Mouse (Mus musculus) adrenal gland, adult 8-10 months (tissue): ENCODE results near the gene Sort1. TPM values are rescaled to one million over a fixed set of nuclear protein-coding genes. Genes with fewer than 3 reads are reported as not detected.

Source experiments
- DNase-seq: peaks from one replicate; pipeline ENCODE4 v3.0.0; 2022
- total RNA-seq, 4 experiments: library from RNA; stranded (reverse); gene quantifications; 2 replicates each; pipeline ENCODE4 v1.2.4; 2022

Sort1 gene
- total RNA-seq, 4 experiments from 2014 or later: 25.9 to 67.1 (median 40.9) TPM

DNA sequence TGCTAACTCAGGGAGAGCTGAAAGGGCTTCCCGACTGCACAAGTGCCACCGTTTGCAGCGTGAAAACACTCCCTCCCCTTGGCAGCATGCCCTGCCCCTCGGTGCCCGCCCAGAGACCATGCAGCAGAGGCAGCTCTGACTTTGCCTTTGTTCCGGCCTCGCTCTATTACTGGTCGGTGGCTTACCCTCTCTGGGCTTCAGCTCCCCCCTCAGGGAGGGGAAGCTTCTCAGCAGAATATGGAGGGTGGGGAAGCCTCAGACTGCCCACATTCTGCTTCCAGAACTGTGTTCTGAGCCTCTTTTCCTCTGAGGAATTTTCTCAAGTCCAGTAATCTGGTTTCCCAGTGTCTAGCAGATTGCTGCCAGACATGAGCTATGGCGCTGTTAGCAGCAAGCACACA lies 44.6 kb downstream of the Sort1 start:
- peak; percentile 38 for DNase-seq

GRCm38 (mm10) chr3:108330812-108331211 lies 46.9 kb downstream of the Sort1 start:
- DNase-seq: no peak

DNA sequence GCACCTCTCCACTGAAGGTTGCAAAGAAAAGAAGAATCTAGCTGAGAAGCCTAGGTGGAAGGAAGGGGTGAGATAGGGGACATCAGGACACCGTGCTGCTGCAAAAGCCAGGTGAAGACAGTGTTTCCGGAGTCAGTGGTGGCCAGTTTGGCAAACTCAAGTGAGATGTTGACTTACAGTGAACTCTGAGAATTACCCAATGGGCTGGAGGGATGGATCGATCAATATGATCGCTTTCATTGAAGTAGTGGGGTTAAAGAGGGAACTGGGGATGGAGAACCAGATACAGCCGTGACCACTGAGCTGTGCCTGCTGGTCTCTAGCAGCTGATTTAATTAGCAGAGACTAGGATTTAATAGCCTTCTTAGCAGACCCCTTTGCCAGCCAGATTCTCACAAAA lies 53.0 kb downstream of the Sort1 start:
- DNase-seq: no peak

- DNase-seq: no peak
These were observed 57.2 kb downstream of the Sort1 start for GRCm38 (mm10) chr3:108341040-108341439.

GRCm38 (mm10) chr3:108342185-108342584 lies 58.3 kb downstream of the Sort1 start:
- DNase-seq: no peak

- no peak for DNase-seq
These were observed 62.0 kb downstream of the Sort1 start for GRCm38 (mm10) chr3:108345855-108346254.

DNA sequence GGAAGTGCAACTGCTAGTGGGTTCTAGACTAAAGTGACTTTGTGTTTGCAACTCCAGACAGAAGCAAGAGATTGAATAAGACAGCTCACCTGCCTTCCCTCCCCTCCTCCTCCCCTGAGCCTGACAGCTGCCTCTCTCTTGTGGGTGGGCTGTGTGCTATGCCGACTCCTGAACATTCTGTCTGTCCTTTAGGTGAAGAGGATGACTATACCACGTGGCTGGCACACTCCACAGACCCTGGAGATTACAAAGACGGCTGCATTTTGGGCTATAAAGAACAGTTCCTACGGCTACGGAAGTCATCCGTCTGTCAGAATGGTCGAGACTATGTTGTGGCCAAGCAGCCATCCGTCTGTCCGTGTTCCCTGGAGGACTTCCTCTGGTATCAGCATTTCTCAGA lies 64.5 kb downstream of the Sort1 start:
- DNase-seq: no peak

DNA sequence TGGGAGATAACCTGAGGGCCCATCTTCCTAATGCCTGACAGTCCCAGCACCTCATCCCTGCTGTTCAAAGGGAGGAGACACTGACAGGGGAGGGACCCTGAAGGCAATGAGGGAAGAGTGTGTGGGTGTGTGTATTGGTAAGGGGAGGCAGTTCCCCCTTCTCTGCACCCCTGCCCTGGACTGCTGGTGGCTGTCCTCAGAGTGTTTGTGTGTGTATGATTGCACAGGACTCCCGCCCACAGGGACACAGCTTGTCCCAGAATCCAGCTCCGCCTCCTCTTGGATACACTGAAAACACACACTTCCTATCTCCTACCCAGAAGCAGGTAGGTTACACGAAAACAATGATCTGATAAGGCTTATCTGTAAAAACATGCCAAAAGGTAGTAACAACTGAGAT lies 71.4 kb downstream of the Sort1 start:
- DNase-seq: no peak

GRCm38 (mm10) chr3:108357051-108357450 lies 73.2 kb downstream of the Sort1 start:
- no peak for DNase-seq

DNA sequence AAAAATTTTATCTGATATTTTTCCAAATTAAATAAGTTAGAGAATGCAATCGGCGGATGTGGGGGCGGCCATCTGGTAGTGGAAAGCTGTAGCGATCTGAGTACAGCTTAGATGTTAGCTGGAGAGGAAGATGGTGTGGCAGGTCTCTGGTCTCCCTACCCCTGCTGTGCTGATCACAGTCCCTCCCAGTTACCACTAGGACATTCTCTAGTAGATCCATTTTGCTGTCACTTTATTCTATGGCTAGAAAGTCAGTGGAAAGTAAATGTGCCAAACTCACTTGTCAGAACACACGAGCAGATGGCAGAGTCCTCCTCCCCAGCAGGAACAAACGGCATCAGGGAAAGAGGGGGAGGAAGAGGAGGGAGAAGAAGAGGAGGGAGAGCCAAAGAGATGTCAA lies 74.6 kb downstream of the Sort1 start:
- no peak for DNase-seq

- no peak for DNase-seq
These were observed 77.0 kb downstream of the Sort1 start for GRCm38 (mm10) chr3:108360894-108361293.

DNA sequence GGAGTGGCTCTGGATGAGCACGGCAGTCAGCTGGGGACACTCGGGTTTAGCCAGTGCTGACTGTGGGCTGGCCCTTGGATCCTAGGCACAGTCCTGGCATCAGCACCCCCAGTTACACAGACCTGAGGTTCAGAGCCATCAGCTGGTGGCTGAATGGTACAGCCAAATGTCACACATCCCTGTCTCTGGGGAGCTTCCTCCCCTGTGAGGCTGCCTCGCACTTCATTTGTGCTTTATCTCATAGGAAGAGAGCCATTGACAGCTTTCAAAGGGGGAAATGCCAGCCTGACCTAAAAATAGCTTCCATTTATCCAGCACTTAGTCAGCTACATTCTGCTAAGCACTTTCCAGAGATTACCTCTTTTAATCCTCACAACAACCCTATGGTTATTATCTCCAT lies 79.7 kb downstream of the Sort1 start:
- DNase-seq: no peak

DNA sequence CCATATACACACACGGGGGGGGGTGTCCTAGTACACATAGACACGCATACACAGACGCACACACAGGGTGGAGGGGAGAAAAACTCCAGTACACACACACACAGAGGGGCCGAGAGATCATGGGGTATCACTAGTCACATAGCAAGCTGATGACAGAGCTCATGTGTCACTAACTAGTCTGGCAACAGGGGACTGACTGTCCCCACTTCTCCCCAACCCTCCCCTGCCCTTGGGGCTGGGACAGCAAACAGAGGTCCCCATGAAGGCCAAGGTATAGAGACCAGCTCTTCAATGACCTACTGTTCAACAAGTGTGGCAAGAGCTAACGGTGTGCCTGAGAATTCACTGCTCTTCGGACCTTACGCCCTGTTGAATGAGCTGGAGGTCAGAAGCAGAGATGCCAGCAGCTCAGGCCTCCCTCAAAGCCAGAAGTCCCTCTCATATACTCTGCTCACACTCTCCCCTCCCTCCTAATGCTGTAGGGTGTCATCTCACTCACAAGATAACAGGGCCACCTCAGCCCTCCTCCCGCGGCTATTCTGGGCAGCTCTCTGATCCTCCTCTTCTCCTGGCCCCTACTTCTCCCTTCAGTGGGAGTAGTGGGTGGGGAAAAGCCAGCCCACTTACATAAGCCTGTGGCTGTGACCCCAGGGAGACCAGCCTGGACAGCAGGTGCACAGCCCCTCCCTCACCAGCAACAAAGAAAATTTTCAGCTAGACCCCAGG lies 80.6 kb downstream of the Sort1 start, which contains the start of gene Mybphl:
Mybphl (plus strand) TSS at position 642 of the 726 bp plus-strand sequence.
- DNase-seq: no peak

- no peak for DNase-seq
These were observed 83.3 kb downstream of the Sort1 start for GRCm38 (mm10) chr3:108367173-108367572.

GRCm38 (mm10) chr3:108367828-108368227 lies 83.9 kb downstream of the Sort1 start:
- no peak for DNase-seq

GRCm38 (mm10) chr3:108368721-108369120 lies 84.8 kb downstream of the Sort1 start:
- no peak for DNase-seq

- no peak for DNase-seq
These were observed 88.4 kb downstream of the Sort1 start for GRCm38 (mm10) chr3:108372274-108372673.

DNA sequence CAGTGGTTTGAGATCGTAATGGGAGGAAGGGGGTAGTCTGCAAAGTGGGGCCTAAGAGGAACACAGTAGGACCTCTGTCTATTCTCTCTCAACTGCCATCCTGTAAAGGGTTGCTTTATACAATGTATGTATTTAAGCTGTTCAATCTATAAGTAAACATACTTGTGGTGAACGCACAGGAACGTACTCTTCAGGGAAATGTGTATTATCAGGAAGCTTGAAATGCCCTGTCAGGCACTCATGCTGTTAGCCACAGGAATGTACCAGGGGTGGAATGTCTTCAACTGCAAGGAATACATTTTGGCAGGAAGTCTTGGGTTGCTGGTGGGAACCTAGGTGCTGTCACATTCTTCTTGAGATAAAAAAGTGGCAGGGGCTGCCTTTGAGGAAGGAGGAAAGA lies 88.8 kb downstream of the Sort1 start:
- no peak for DNase-seq

DNA sequence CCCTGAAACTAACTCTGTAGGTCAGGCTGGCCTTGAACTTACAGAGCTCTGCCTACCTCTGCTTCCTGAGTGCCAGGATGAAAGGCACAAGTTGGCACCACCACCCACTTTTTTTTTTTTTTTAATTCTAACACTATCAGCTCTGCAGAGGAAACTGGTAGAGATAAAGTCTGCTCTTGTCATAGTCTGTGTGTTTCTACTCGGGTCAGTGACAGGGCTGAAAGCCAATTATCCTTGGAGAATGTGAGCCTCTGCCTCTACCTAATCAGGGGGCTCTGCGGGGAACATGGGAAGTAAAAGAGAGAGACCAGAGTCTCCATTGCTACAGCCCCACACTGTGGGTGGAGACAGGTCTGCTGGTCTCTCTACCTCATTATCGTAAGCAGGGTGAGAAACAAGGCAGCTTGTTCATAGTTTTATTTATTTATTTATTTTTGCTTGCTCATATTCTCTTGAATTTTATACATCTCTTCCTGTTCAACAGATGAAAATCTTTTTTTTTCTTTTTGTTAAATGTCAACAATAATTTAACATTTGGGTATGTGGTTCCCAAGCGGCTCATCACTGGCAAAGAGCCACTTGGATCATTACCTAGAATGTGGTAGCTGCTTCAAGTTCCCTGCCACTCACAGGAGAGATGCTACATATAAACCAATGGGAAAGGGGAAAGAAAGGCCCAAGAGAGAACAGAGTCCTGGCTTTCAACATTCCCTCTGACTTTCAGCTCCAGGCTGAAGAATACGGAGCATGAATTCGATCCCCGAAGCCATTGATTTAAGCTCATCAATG lies 95.2 kb downstream of the Sort1 start:
- DNase-seq: no peak

DNA sequence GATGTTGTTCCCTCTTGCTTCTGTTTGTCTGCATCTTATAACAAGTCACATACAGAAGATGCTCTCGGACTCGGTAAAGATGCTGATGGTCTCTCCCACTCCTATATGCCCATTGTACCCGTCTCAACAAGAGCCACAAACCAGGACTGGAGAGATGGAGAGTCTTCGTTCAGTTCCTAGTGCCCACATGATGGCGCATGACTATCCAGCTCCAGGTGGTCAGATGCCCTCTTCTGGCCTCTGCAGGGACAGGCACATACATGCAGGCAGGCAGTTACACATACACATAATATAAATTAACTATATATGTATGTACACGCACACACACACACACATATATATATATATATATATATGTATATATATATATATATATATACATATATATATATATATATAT lies 96.8 kb downstream of the Sort1 start:
- no peak for DNase-seq

DNA sequence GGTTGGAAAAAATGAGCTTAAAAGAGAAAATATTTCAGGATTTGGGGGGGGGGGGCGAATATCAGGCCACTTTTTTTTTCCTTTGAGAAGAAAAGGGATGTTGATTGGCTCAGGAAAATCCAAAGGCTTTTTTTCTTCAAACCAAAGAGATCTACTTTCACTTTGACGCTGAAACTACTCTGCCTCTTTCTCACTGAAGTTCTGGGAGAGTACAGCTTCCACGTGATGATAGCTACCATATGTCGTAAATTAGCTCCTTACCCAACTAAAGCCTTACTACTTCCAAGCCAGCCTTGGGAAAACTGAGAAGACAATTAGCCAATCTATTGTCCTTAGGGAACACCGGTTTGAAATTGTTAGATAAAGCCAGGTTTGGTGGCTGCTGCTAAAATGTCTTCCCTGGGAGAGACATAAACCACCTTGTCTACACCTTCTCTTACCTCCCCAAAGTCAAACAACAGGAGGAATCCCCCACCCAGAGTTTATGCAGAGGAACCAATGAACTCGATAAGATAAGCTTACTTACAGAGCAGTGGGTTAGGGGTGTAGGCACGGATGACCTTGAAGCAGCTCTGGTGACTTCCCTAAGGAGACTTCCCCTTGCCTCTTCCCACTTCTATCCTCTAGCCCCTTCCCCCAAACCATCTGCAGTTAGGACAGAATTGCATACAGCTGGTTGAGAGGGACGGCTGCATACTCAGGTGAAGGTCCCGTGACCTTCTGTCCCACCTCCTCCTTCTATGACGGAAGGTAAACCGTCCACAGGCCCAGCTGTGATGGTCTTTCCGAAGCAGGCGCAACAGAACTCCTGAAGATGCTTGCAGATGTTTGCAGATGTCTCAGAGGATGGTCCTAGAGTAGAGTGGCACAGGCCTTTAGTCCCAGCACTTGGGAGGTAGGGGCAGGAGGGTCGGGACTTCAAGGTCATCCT lies 98.3 kb downstream of the Sort1 start:
- DNase-seq: no peak

DNA sequence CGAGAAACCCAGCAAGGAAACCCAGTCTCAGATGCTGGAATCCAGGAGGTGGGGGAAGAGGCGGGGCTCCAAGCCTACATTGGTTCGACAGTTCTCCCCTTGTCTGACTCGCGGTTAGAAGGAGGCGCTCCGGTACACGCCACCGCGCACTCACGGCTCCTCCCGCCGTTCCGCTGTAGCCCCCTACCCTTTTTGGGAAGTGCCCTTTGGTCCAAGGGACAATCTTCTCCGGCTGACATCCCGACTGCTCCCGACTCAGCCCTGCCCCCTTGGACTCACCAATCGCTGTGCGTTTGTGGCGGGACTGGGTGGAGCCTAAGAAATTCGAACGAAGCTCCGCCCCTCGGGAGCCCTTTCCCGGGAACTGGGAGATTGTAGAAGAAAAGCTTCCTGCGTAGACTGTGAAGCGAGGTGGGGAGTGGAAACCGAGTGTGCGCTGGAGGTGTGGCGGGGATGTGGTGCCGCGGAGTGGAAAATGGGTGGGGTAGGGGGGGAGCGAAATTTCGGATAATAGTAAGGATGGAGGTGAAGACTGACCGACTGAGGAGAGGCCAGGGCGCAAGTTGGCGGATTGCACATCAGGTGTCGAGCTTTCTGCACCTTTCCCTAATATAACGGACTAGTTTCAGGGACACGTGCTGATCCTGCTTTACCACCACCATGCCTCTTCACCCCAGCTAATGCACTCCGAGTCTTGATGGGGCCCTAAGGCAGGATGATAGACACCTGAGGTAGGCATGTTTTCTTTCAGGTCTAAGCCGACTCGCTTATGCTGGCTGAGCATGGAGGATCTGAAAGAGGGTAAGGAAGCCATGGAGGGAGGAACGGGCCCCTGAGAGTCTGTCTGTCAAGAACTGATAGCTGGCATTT lies 99.8 kb downstream of the Sort1 start, which contains the start of gene Psrc1:
Psrc1 (plus strand) TSS at position 355 of the 870 bp plus-strand sequence.
- DNase-seq: peak; percentile 82
